Mouse (Mus musculus) heart, embryonic 12.5 days (tissue): ENCODE data around the gene Hs3st3b1. TPM values are rescaled to one million over a fixed set of nuclear protein-coding genes. Genes with fewer than 3 reads are reported as not detected.

ENCODE experiments used
- ATAC-seq: fragments of 200-750 bp; cut with Nextera tagmentation; 2 replicates; pipeline ENCODE4 v1.8.0; 2017; ENCODE audit warnings: moderate TSS enrichment, moderate library complexity; ENCODE audit not compliant: insufficient number of reproducible peaks, low FRiP score
- H3K27ac ChIP-seq: fragments of 300-500 bp; sonication (generic); 2 replicates; pipeline ENCODE4 v1.5.1; 2016; ENCODE audit warnings: mild to moderate bottlenecking, moderate library complexity; ENCODE audit not compliant: poor library complexity, severe bottlenecking
- H3K27me3 ChIP-seq: fragments of 300-500 bp; sonication (generic); replicated peaks from 2 replicates; pipeline ENCODE4 v1.6.1; 2016; ENCODE audit warnings: mild to moderate bottlenecking, moderate library complexity
- H3K36me3 ChIP-seq: fragments of 300-500 bp; sonication (generic); 2 replicates; pipeline ENCODE4 v1.6.1; 2016; ENCODE audit warnings: mild to moderate bottlenecking, moderate library complexity
- H3K4me1 ChIP-seq: fragments of 300-500 bp; sonication (generic); replicated peaks from 2 replicates; pipeline ENCODE4 v1.6.1; 2016; ENCODE audit warnings: mild to moderate bottlenecking
- H3K4me2 ChIP-seq: fragments of 300-500 bp; sonication (generic); 2 replicates; pipeline ENCODE4 v1.6.1; 2016; ENCODE audit warnings: mild to moderate bottlenecking, moderate library complexity
- H3K4me3 ChIP-seq: fragments of 300-500 bp; sonication (generic); 2 replicates; pipeline ENCODE4 v1.5.1; 2016; ENCODE audit warnings: mild to moderate bottlenecking
- H3K9ac ChIP-seq: fragments of 300-500 bp; sonication (generic); 2 replicates; pipeline ENCODE4 v1.6.1; 2016; ENCODE audit warnings: mild to moderate bottlenecking, moderate library complexity
- H3K9me3 ChIP-seq: fragments of 300-500 bp; sonication (generic); replicated peaks from 2 replicates; pipeline ENCODE4 v1.6.1; 2016; ENCODE audit warnings: mild to moderate bottlenecking, moderate library complexity
- WGBS: fragments of 180-500 bp; shearing (Covaris S2); methylation state at CpG from one replicate; pipeline ENCODE4 v1.1.7; 2016; 5-methylcytosine and 5-hydroxymethylcytosine counted together
- polyA plus RNA-seq: library from polyadenylated mRNA; unstranded; fragments of >200 nt; fragmentation: Nextera tagmentation; extraction: Ambion mirVana; gene quantifications from 2 replicates; pipeline ENCODE4 v1.2.1, GENCODE M21; 2016

Gene Hs3st3b1
- polyA plus RNA-seq, 1 experiment from 2014 or later, result 4.6 TPM

DNA sequence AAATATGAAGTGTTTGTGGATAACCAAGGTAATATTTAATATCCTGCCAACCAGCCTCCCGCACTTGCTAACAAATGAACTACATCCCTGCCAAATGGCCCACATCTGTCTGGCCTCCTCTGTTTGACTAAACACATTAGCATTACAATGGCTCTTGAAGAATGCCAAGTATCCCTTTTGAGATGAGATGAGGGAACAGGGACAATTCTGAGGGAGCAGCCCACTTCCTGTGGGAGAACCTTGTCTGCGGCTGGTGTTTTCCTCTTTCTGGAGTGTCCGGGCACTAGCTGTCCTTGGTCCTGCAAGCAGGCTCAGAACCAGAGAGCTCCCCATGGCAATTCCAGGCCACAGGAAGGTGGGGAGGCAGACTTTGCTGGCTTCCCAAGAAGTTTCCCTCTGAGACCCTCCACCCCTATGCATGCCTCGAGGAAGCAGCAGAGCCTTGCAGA is 30.7 kb upstream of the Hs3st3b1 start:
- WGBS, result 51% methylated on average over 4 of the region's 4 CpGs
- Histone ChIP-seq H3K9ac (no peak overlapping the region), H3K36me3 (no peaks in the 10 kb centered on the region), H3K27ac (no peak overlapping the region), H3K4me3 (no peak overlapping the region), H3K27me3 (peaks cover 23% of the 10 kb centered on the region), H3K4me2 (peak overlapping the region; percentile 63; the same call in 1 of the 2 replicates), H3K9me3 (no peaks in the 10 kb centered on the region), H3K4me1 (peaks cover 15% of the 10 kb centered on the region)
- no peak for ATAC-seq

DNA sequence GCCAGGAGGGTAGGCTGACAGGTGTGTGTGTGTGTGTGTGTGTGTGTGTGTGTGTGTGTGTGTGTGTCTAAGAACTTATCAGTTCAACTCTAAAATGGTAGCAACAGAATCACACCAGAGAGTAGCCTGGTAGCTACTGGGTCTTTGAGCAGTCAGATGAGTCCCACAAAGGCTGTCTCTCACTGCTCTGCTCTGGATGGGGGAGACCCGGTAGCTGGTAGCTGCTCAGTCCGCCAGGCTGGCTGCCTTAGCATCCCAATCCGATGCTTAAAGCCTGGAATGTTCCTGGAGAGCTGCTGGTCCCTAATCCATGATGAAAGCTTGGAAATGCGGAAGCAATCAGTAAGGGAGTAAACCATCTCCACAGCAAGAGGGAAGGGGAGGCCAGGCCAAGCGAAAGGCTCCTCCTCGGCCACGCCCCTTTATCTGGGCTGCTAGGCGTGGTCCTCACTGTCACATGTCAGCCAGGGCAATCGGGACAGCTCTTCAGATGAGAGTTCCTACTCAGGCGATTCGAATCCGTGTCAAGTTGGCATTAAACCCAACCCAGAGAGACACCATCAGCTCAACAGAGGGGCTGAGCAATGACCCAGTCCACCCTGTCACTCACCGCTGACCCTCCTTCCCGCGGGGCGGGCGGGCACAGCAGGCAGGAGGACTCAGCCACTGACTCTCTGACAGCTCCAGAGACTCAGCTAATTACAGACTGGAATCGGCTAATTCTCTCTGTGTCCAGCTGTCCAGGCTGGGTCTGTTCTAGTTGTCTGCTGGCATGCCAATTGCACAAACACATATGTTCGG is 29.9 kb upstream of the Hs3st3b1 start:
- peak overlapping the region; percentile 63 for H3K4me2 ChIP-seq
- 10% methylated on average over 19 of the region's 19 CpGs for WGBS
- H3K4me3 ChIP-seq, result peak overlapping the region; percentile 34
- H3K27ac ChIP-seq, result no peak overlapping the region
- 0 out of 2 replicates have a peak overlapping the region, but pooled peaks have one; percentile 18 for H3K9ac ChIP-seq
- H3K36me3 ChIP-seq, result no peaks in the 10 kb centered on the region
- ATAC-seq, result peak; percentile 74; the same call in 1 of the 2 replicates
- no peaks in the 10 kb centered on the region for H3K9me3 ChIP-seq
- peaks cover 23% of the 10 kb centered on the region for H3K27me3 ChIP-seq
- peaks cover 22% of the 10 kb centered on the region for H3K4me1 ChIP-seq

DNA sequence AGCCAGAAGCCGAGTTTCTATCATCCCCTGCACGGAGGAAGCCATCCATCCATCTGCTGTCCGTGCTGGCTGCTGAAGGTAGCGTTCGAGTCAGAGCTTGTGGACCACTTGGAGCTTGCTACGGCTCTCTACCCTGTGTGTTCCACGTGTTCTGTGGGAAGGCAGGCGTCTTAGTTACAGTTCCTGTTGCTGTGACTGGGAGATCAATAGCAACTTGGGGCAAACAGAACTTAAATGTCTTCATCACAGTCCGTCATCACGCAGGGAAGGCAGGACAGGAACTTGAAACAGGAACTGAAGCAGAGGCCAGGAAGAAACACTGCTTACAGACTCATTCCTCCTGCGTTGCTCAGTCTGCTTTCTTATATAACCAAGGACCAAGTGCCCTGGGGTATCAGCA is 26.3 kb upstream of the Hs3st3b1 start:
- H3K27me3 ChIP-seq, result peaks cover 25% of the 10 kb centered on the region
- H3K9ac ChIP-seq, result no peak overlapping the region
- peaks cover 29% of the 10 kb centered on the region for H3K4me1 ChIP-seq
- no peak overlapping the region for H3K4me3 ChIP-seq
- no peak for ATAC-seq
- 87% methylated on average over 11 of the region's 11 CpGs for WGBS
- no peak overlapping the region for H3K27ac ChIP-seq
- no peaks in the 10 kb centered on the region for H3K36me3 ChIP-seq
- no peak overlapping the region for H3K4me2 ChIP-seq
- no peaks in the 10 kb centered on the region for H3K9me3 ChIP-seq

GRCm38 (mm10) chr11:63947024-63947423 is 24.9 kb upstream of the Hs3st3b1 start:
- no peak overlapping the region for H3K4me3 ChIP-seq
- no peak overlapping the region for H3K9ac ChIP-seq
- no peak overlapping the region for H3K4me2 ChIP-seq
- no peaks in the 10 kb centered on the region for H3K36me3 ChIP-seq
- H3K27me3 ChIP-seq, result peaks cover 18% of the 10 kb centered on the region
- no peak for ATAC-seq
- 72% methylated on average over 2 of the region's 2 CpGs for WGBS
- peaks cover 21% of the 10 kb centered on the region for H3K4me1 ChIP-seq
- no peak overlapping the region for H3K27ac ChIP-seq
- H3K9me3 ChIP-seq, result no peaks in the 10 kb centered on the region

GRCm38 (mm10) chr11:63943947-63944346 is 21.9 kb upstream of the Hs3st3b1 start:
- WGBS, result 86% methylated on average over 3 of the region's 3 CpGs
- H3K4me2 ChIP-seq, result no peak overlapping the region
- no peaks in the 10 kb centered on the region for H3K36me3 ChIP-seq
- H3K27ac ChIP-seq, result no peak overlapping the region
- peaks cover 16% of the 10 kb centered on the region for H3K4me1 ChIP-seq
- H3K9ac ChIP-seq, result no peak overlapping the region
- H3K27me3 ChIP-seq, result peaks cover 9% of the 10 kb centered on the region
- H3K4me3 ChIP-seq, result no peak overlapping the region
- H3K9me3 ChIP-seq, result no peaks in the 10 kb centered on the region
- ATAC-seq, result no peak

- no peaks in the 10 kb centered on the region for H3K9me3 ChIP-seq
- 87% methylated on average over 13 of the region's 13 CpGs for WGBS
- peaks cover 12% of the 10 kb centered on the region for H3K27me3 ChIP-seq
- no peak overlapping the region for H3K4me3 ChIP-seq
- no peak overlapping the region for H3K4me2 ChIP-seq
- ATAC-seq, result no peak
- H3K4me1 ChIP-seq, result peaks cover 16% of the 10 kb centered on the region
- H3K36me3 ChIP-seq, result no peaks in the 10 kb centered on the region
- no peak overlapping the region for H3K27ac ChIP-seq
- H3K9ac ChIP-seq, result no peak overlapping the region
These were observed 21.3 kb upstream of the Hs3st3b1 start for GRCm38 (mm10) chr11:63943268-63943890.

DNA sequence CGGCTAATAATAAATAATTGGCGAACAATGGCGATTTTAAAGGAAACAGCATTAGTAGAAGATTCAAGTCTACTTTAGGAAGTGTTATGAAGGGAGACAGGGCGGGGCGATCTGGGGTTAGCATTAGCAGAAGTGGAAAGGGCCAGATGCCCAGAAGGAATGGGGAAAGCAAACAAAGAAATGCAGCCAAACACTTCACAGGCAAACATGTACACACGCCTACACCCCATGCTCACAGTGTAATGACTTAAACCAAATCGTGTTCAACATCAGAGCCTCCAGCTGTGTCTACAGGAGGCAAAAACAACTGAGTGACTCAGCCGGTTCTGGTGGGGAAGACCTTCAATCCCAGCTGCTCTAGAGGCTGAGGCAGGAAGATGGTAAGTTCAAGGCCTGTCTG is 20.1 kb upstream of the Hs3st3b1 start:
- Histone ChIP-seq H3K4me3 (no peak overlapping the region), H3K27ac (no peak overlapping the region), H3K27me3 (peaks cover 12% of the 10 kb centered on the region), H3K9ac (no peak overlapping the region), H3K4me1 (peaks cover 8% of the 10 kb centered on the region), H3K4me2 (no peak overlapping the region), H3K9me3 (no peaks in the 10 kb centered on the region), H3K36me3 (no peaks in the 10 kb centered on the region)
- ATAC-seq, result no peak
- 78% methylated on average over 8 of the region's 8 CpGs for WGBS

DNA sequence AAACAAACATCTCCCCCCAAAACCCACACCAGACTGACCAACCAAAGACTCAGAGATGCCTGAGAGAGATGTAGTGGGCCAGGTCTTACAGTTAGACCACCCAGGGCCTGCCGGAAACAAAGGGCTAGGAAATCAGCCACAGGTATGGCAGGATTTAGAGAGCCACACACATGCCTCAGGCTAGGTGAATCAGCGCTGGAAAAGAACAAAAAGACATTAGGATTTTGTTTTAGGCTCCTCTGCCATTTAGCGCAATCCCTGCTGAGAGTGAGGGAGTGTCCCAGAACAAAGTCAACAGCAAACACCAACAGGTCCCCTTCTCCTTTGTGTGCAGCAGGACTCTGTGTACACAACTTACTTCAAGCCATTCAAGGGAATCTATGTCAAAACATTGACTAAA is 14.6 kb upstream of the Hs3st3b1 start:
- Histone ChIP-seq H3K36me3 (no peaks in the 10 kb centered on the region), H3K9me3 (no peaks in the 10 kb centered on the region), H3K4me1 (no peaks in the 10 kb centered on the region), H3K4me2 (no peak overlapping the region), H3K27me3 (peaks cover 44% of the 10 kb centered on the region), H3K9ac (no peak overlapping the region), H3K4me3 (no peak overlapping the region), H3K27ac (no peak overlapping the region)
- no peak for ATAC-seq
- 46% methylated on average over 3 of the region's 3 CpGs for WGBS

- H3K27me3 ChIP-seq, result peaks cover 30% of the 10 kb centered on the region
- H3K4me1 ChIP-seq, result peaks cover 15% of the 10 kb centered on the region
- ATAC-seq, result no peak
- 70% methylated on average over 6 of the region's 6 CpGs for WGBS
- no peaks in the 10 kb centered on the region for H3K36me3 ChIP-seq
- no peak overlapping the region for H3K27ac ChIP-seq
- no peak overlapping the region for H3K4me2 ChIP-seq
- H3K9me3 ChIP-seq, result no peaks in the 10 kb centered on the region
- H3K4me3 ChIP-seq, result no peak overlapping the region
- no peak overlapping the region for H3K9ac ChIP-seq
These were observed 4.8 kb upstream of the Hs3st3b1 start for GRCm38 (mm10) chr11:63926901-63927300.

DNA sequence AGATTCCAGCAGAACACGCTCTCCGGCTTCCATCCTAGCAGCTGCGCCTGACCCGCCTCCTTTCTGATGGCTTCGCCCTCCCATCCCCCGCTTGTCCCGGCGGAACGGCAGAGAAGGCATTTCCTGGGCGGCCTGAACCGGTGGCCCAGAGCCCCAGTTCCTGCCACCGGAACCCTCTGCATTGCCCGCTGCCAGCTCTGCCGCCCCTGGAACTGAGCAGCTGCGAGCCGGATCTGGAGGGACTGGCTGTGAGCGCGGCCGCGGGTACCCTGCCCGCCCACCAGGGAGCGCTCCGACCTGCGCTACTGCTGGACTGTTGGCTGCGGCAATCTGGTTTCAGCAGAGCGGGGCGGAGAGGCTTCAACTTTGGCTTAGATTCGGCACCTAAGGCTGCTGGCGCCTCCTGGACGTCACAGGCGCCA is 3.1 kb upstream of the Hs3st3b1 start:
- no peak overlapping the region for H3K27ac ChIP-seq
- no peak overlapping the region for H3K9ac ChIP-seq
- ATAC-seq, result no peak
- under 1% methylated on average over 31 of the region's 31 CpGs for WGBS
- peak overlapping the region; percentile 99 for H3K4me2 ChIP-seq
- H3K36me3 ChIP-seq, result no peaks in the 10 kb centered on the region
- peaks cover 23% of the 10 kb centered on the region for H3K4me1 ChIP-seq
- no peaks in the 10 kb centered on the region for H3K9me3 ChIP-seq
- peak overlapping the region; percentile 48 for H3K4me3 ChIP-seq
- peaks cover 33% of the 10 kb centered on the region for H3K27me3 ChIP-seq

DNA sequence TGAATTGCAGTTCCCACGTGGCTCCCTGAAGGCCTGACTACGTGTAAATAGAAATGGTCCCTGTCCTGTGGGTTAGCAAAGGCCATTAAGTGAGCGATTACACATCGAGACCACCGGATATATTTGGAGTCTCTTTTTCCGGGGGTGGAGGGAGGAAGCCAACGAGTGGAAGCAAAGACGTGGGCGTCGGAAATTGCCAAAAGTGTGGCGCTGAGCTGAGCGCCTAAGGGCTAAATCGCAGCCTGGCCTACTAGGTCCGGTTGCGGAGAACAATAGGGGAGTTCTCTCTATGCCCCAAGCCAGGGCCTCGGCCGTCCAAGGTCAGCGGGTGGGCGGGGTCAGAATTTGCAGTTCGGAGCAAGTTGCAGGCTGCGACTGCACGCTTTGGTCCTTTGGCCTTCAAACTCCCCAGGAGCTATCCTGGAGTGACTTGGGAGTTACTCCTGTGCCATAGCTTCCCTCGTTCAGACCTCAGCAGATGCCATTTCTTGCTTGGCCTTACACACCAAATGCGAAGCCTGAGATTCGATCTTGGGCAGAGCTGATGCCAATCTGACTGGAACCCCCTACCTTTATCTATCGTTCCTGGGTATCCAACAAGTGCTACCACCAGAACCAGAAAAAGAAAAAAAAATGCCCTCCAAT is 2.3 kb upstream of the Hs3st3b1 start:
- Histone ChIP-seq H3K27me3 (peaks cover 33% of the 10 kb centered on the region), H3K27ac (no peak overlapping the region), H3K9ac (no peak overlapping the region), H3K9me3 (no peaks in the 10 kb centered on the region), H3K4me2 (peak overlapping the region; percentile 99), H3K36me3 (no peaks in the 10 kb centered on the region), H3K4me3 (peak overlapping the region; percentile 65), H3K4me1 (peaks cover 30% of the 10 kb centered on the region)
- no peak for ATAC-seq
- 6% methylated on average over 26 of the region's 26 CpGs for WGBS
